8 mouse cellular contexts compared by ENCODE assay signal in genomic region chr2:31178593-31178992, GRCm38 (mm10). TPM values are rescaled to one million over a fixed set of nuclear protein-coding genes. Genes with fewer than 3 reads are reported as not detected.
DNase-seq lines count a peak whose midpoint lies in the region; ATAC-seq and TF ChIP-seq lines count a peak whose summit lies in the region.
"Not testable (repeated sequence)": the region's sequence is repeated elsewhere in the genome, so short reads cannot be mapped to it uniquely, and the experiment has no call there.

No protein-coding gene starts in this region.

- not testable (repeated sequence) for H3K9me3 ChIP-seq in kidney, postnatal 0 days (replicated peaks; ENCODE audit: low read length); liver, embryonic 14.5 days (ENCODE audit: control insufficient read depth, low read length)

- WGBS in kidney, postnatal 0 days = 82% methylated on average over 6 of the region's 6 CpGs
- WGBS in liver, embryonic 14.5 days (ENCODE audit: insufficient replicate concordance) = 71% methylated on average over 6 of the region's 6 CpGs

- not testable (repeated sequence) for H3K4me1 ChIP-seq in kidney, postnatal 0 days (replicated peaks; ENCODE audit: insufficient read depth, low read length); liver, embryonic 14.5 days (replicated peaks; ENCODE audit: control insufficient read depth in 2 of 2, insufficient read depth in 2 of 2, low read length in 1 of 2)

- not testable (repeated sequence) for H3K27ac ChIP-seq in gastrocnemius, adult 2 months; kidney, postnatal 0 days; liver, embryonic 14.5 days

- peaks cover 57% of the 10 kb centered on the region for H3K36me3 ChIP-seq in kidney, postnatal 0 days (ENCODE audit: insufficient read depth, low read length)
- H3K36me3 ChIP-seq in liver, embryonic 14.5 days (replicated peaks; ENCODE audit: control insufficient read depth, insufficient read depth, low read depth) = peaks cover 16% of the 10 kb centered on the region

- H3K4me2 ChIP-seq in kidney, postnatal 0 days (ENCODE audit: low read length); liver, embryonic 14.5 days (ENCODE audit: low read depth): not testable (repeated sequence)

- H3K4me3 ChIP-seq in gastrocnemius, adult 2 months; kidney, postnatal 0 days (replicated peaks; ENCODE audit: low read depth, low read length); liver, embryonic 14.5 days (ENCODE audit: insufficient read depth in 1 of 2, low read depth in 2 of 2, low read length in 2 of 2): not testable (repeated sequence)

- not testable (repeated sequence) for H3K9ac ChIP-seq in kidney, postnatal 0 days (ENCODE audit: low read depth, low read length); liver, embryonic 14.5 days (replicated peaks)

- peak; percentile 28 for DNase-seq in CD4-positive, CD25-positive, alpha-beta regulatory T cell, adult 2 months (ENCODE audit: low read depth, low spot score)
- DNase-seq in R1 (ENCODE audit: low read depth, low spot score) = peak; percentile 46
- peak; percentile 28 to 31 for DNase-seq in cerebellum, adult 18-20 months
- DNase-seq in gastrocnemius, adult 2 months; kidney, postnatal 0 days (ENCODE audit: low spot score); liver, embryonic 14.5 days (ENCODE audit: low read depth in 3 of 3, low spot score in 3 of 3): not testable (repeated sequence)
- peak; percentile 38 for DNase-seq in lung, postnatal 14 days
- DNase-seq in thymus, postnatal 25 days = peak; percentile 28

- not testable (repeated sequence) for TF ChIP-seq EP300 in liver, embryonic 14.5 days (IDR thresholded peaks at IDR 0.05; ENCODE audit: low read depth)

- H3K27me3 ChIP-seq in kidney, postnatal 0 days (ENCODE audit: insufficient read depth, low read length); liver, embryonic 14.5 days (ENCODE audit: control insufficient read depth, insufficient read depth, low read length): not testable (repeated sequence)

- TF ChIP-seq CTCF in gastrocnemius, adult 2 months (IDR thresholded peaks at IDR 0.05) = peak; percentile 64
- peak; percentile 48 for TF ChIP-seq CTCF in kidney, postnatal 0 days (IDR thresholded peaks at IDR 0.05; ENCODE audit: low read depth)
- TF ChIP-seq CTCF in liver, embryonic 14.5 days (IDR thresholded peaks at IDR 0.05; ENCODE audit: low read depth) = peak; percentile 39

- ATAC-seq in kidney, postnatal 0 days (replicated peaks; ENCODE audit: low FRiP score, low read depth); liver, embryonic 14.5 days (ENCODE audit: insufficient read depth): not testable (repeated sequence)

- intact Hi-C loops in gastrocnemius, adult 2 months (cut with DNase I) = not testable (repeated sequence)

RNA-seq across cellular contexts. Expression of gene Gpr107, which starts 26.5 kb away (rescaled TPM):
- 10 to 100 TPM; 24.5 to 29.0 TPM for total RNA-seq in gastrocnemius, adult 2 months (2021)
- polyA plus RNA-seq in kidney, postnatal 0 days (2015; fragmentation: Nextera tagmentation; extraction: Ambion mirVana) = 30.7 and 32.3 TPM in 2 replicates
- 4.5 and 5.4 TPM in 2 replicates for polyA plus RNA-seq in liver, embryonic 14.5 days (2012; rRNA removed)
- polyA plus RNA-seq in liver, embryonic 14.5 days (2014; fragmentation: Nextera tagmentation; extraction: Ambion mirVana) = 7.0 and 8.6 TPM in 2 replicates

RNA-seq across cellular contexts. Expression of gene Fnbp1, which starts 36.8 kb away (rescaled TPM):
- 10 to 100 TPM in 1 of 2 experiments, 1 to 10 TPM in 1; 7.9 to 13.2 TPM for total RNA-seq in gastrocnemius, adult 2 months (2021)
- 12.3 and 14.0 TPM in 2 replicates for polyA plus RNA-seq in kidney, postnatal 0 days (2015; fragmentation: Nextera tagmentation; extraction: Ambion mirVana)
- 4.8 and 6.4 TPM in 2 replicates for polyA plus RNA-seq in liver, embryonic 14.5 days (2012; rRNA removed)
- polyA plus RNA-seq in liver, embryonic 14.5 days (2014; fragmentation: Nextera tagmentation; extraction: Ambion mirVana) = 3.9 and 4.3 TPM in 2 replicates
